Mouse (Mus musculus) C2C12 (cell line): ENCODE results near the gene Cib1.

ENCODE experiments used
- CEBPB ChIP-seq: IDR thresholded peaks from one replicate; pipeline ENCODE4 v1.6.1; 2011; ENCODE audit warnings: low read depth, mild to moderate bottlenecking, control low read depth, moderate library complexity
- CTCF ChIP-seq: IDR thresholded peaks from one replicate; pipeline ENCODE4 v1.5.1; 2011; ENCODE audit not compliant: control insufficient read depth, insufficient read depth, insufficient read length
- FOSL1 ChIP-seq: IDR thresholded peaks from one replicate; pipeline ENCODE4 v1.8.0; 2011; ENCODE audit warnings: mild to moderate bottlenecking, low read length; ENCODE audit not compliant: poor library complexity, insufficient read depth, severe bottlenecking
- MAX ChIP-seq: IDR thresholded peaks from one replicate; pipeline ENCODE4 v1.6.1; 2011; ENCODE audit warnings: mild to moderate bottlenecking, control low read depth
- MYOD1 ChIP-seq: IDR thresholded peaks from one replicate; pipeline ENCODE4 v1.6.1; 2011; ENCODE audit warnings: low read depth; ENCODE audit not compliant: control insufficient read depth, insufficient read length
- MYOG ChIP-seq: IDR thresholded peaks from one replicate; pipeline ENCODE4 v1.6.1; 2011; ENCODE audit not compliant: control insufficient read depth, insufficient read length; ENCODE audit errors: extremely low read depth
- USF1 ChIP-seq: IDR thresholded peaks from one replicate; pipeline ENCODE4 v1.6.1; 2011; ENCODE audit warnings: low read depth, mild to moderate bottlenecking, control low read depth, moderate library complexity

GRCm38 (mm10) chr7:80210982-80211381 lies 21.6 kb downstream of the Cib1 start:
- TF ChIP-seq CTCF (no peak), MAX (no peak), MYOG (no peak), CEBPB (no peak), USF1 (no peak), MYOD1 (no peak), FOSL1 (no peak)
